Mouse (Mus musculus) c-Kit-positive CD71-negative TER-119-negative erythroid progenitor cells, embryonic 14.5 days (primary cell): ENCODE measurements at regions not wholly inside any gene's neighbourhood (a gene's known extent, or its start where the extent isn't known, plus 50 kb on each side); places are given as distances from the start of the nearest gene placed in this dataset.

Experiments
- DNase-seq: peaks from one replicate; pipeline ENCODE4 v3.0.0-alpha.2; 2013; ENCODE audit warnings: low read depth

DNA sequence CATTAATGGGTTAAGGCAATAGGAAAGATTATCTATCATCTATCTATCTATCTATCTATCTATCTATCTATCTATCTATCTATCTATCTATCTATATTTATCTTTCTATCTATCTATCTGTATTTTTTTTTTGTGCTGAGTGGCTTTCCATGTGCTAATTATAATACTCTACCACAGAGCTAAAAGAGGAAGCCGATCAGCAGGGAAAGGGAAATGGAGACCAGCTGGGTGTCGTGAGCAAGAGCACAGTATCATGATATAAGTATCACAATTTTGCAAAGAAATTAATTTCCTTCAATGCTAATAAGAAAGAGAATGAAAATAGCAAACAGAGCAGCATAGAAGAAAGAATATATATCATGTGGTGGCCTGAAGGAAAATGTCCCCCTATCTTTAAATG, 69.6 kb downstream of the Cldn1 start:
- DNase-seq, result no peak

DNA sequence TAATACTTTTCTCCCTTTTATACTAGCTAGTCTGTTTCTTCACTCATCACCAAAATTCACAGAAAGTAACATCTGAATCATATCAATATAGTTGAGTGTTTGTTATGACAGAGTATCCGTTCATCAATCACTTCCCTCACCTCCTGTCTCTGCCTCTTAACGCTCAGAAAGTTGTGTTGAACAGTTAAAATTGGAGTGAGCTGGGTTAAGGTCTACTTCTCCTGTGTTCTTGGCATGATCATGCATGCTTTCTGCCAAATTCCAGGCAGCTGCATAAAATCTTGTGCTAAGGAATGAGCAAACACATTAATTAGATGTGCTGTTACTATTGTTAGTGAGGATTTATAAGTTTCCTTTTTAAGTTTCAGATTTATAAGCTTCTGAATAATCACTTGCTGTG, 79.9 kb downstream of the Cldn1 start:
- no peak for DNase-seq

DNA sequence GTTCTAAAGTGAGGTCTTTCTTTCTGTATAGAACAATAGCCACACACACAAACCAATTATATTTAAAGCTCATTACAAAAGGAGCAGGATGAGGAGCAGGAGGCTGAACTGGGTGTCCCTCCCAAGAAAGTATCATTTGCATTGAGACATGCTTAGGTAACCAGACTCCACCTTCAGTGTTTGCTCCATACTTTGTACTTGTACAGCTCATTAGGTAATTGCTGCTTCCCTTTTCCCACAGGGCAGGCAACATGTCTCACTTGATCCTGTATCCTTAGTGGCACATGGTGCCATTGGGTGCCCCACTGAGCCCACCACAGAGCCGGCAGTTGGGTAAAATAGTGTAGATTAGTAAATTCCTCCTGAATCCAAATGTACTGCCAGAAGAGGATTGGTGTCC, 86.0 kb downstream of the Cldn1 start:
- no peak for DNase-seq

DNA sequence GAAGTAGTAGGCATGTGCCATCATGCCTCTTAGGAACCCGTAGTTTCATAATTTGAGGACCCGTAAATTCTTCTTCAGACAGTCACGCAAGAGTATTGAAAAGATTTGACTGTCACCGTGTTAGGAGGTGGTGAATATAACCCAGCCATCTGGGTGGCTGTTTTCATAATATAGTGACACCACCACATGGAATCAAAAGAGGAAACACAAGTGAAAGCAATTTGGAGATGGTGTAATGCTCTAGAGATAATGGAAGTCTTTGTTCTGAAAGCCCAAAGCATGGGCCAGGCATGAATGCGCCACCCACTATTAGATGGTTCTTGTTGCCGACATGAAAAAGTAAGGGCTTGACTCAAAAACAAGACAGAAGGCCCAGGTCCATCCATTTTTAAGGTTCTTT, 86.9 kb downstream of the Cldn1 start:
- no peak for DNase-seq

DNA sequence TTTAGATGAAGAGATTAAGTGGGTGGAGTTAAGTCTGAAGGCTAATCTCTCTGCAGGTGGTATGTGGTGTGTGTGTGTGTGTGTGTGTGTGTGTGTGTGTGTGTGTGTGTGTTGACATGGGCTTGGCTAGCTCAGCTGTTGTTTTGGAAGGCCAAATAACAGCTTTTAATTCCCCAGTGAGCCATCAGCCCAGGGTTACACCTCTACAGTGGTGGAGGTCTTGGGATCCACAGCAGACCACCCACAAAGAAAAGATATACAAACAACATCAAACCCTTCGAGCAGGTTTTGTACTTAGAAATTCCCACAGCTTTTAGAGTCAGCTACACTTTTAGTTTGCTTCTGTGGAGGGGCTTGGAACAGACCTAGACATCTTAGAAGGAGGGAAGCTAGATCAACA, 89.2 kb downstream of the Cldn1 start:
- no peak for DNase-seq

DNA sequence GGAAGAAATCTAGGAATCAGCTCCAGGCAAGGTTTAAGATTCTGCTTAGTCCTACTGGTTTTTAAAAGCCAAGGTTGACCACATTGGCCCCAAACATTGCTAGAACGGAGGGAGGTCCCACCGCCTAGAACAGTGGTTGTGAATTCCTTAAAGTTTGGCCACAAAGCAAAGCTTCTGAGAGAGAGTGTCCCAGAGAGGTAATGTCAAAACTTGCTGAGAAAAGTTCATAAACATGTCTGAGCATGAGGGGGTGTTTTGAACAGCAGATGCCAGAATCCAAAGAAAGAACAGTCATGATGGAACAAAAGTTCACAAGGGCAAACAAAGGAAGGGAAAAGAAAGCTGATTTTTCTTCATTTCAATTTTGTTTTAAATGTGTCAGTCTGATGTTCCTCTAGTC, 90.1 kb downstream of the Cldn1 start:
- DNase-seq, result no peak

DNA sequence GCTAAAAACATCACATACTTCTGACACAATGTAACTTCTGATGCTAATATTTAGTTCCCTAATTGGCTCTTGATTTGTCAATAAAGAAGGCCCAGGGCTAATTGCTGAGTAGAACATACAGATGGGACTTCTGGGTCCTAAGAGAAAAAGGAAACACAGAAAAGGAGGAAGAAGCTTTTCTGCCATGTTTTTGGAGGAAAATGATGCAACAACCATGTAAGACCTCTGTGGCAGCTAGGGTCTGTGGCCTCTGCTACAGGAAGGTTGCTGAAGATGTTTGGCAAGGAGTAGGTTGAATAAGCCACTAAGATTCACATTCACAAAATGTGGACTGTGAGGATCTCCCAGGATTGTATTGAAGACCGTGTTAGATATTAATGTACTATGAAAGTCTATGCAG, 94.9 kb downstream of the Cldn1 start:
- DNase-seq, result no peak

DNA sequence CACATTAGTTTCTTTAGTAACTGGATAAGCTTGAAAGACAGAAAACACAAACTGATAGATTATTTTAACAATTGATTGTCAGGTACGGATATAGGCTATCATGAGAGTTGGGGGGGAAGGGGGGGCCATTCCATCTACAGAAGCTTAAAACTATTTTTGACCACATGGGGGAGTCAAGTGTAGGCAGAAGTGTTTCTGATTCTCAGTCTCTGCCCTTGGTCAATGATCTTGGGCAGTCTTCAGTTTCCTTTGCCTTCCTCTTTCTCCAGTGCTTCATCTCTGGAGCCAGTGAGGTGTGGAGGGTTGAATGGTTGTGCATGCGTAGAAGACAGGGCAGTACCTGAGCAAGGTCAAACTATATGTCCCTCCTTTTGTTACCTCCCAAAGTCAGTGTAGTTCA, 118.8 kb downstream of the Cldn1 start:
- DNase-seq, result peak; percentile 7

DNA sequence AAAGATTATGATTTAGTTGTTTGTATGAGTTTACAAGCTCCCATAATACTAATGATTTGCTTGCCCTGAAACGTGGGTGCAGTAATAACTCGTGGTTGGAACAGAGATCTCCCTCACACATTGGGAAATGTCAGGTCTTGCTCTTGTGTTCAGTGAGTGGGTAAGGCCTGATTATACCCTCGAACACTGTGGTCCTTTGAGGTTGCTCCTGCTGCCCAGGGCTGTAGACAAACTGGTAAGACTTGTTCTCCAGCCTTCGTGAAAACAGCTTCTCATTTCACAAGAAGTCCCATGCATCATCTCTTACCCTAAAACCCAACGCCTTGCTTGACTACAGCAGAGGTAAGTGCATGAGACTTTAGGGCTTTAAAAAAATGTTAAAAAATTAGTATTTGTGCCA, 119.9 kb downstream of the Cldn1 start:
- no peak for DNase-seq

DNA sequence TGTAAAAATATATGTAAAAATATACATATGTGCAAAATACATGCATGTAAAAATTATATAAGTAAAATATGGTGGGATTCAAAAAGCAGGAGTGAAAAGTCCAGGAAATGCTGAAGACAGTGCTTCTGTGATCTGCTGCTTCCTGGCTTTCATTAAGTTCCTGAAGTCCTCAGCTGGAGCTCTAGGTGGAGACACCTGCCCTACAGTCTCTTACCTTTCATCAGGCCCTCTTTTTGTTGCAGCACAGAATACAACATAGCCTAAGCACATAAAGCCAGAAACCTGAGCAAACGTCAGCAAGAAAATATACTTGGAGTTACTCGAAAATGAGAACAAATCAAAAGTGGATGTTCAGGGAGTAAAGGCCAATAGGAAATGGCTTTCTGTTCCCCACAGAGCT, 120.6 kb downstream of the Cldn1 start:
- DNase-seq, result no peak

DNA sequence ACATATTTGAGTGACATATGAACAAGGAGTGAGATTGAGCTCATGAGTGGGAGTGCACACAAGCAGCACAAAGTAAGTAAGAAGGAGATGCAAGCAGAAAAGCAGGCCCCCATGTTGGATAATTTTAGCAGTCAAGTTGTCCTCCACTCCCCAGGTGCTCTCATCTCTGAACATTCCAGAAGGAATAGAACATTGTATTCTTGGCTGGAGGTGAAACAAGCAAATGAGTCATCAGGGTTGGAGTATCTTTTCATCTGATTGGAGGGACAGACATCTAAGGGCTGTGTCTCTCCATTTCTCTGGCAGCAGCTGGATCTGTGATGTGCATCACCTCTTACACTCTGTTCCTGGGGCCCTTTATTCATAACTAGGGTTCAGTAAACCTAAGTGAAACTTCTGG, 122.7 kb downstream of the Cldn1 start:
- DNase-seq, result no peak

DNA sequence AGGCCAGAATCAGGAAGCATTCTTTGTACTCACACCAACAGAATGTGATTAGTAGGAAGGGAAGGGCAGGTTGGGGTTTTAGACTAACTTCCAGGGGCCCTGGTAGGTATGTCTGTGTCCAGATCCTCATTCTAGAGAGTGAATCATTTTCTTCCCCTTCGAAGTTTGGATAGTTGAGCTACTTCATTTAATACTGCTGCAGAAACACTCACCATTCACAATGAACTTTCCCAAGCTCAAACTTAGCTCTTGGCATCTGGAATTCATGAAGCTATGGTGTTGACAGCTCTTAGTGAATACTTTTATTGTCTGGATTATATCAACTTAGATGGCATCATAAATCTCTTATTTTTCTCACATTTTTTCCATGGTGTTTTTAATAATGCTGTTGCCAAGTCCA, 123.7 kb downstream of the Cldn1 start:
- DNase-seq, result no peak

DNA sequence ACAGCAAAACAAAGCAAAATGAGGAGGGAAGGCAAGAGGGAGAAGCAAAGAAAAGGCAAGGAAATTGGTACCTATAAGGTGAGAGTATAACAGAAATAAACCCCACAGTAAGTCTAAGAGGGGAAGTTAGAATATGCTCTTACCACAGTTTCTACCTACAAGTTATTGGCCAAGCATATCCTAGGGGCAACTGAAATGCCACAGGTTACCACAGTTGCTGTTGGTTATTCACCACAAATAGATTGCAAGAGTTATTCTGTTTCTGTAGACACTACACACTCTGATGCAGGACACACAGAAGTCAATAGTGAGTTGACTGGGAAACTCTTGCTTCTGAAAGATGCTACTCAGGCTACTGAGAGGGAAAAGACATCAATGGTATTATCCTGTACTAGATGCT, 129.7 kb upstream of the P3h2 start:
- no peak for DNase-seq

DNA sequence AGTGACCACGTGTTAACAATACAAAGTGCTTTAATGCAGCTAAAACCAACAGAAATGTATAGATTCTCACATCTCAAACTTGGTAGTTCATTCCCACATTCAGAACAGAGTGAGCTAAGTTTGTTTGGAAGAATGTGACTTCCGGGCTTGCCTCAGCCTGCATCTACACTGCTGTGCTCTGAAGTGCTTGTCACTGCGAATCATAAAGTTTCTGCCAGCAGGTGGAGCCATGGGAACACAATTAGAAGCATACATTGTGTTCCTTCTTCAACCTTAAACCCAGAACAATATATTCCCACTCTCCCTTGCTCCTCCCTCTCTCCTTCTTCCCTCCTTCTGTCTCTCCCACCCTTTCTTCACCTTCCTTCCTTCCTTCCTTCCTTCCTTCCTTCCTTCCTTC, 128.5 kb upstream of the P3h2 start:
- peak; percentile 66 for DNase-seq

DNA sequence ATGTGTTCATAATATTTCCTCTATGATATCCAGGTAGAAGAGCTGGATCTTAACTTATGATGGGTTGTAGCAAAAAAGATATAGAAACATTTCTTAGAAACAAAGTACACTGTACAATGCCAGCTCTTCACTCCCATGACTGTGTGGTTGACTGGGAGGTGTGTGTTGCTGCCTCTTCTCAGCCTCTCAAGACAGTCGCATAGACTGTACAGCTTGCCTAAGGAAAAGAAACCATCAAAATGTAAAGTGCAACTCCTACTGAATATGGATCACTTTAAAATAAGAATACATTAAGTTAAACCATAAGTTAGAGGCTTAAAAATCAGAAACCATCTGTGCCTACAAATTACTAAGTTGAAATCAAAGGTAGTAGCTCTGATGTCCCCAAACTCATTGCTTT, 125.5 kb upstream of the P3h2 start:
- no peak for DNase-seq

DNA sequence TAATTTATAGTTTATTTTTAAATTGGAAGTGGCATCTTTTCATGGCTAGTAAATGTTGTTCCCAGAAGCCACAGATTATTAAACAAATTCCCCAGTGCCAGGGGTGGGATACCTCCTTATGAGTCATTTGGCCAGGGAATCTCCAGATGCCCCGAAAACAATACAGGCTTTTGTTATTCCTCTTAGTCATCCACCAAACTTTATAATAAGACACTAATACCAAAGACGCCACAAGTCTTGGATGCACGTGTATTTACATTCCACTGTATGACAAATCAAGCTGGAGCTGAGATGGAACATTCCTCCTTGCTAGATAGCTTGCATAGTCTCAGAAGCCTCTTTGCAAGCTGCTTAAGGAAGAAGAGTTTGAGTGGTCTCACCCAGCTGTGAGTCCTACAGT, 105.8 kb upstream of the P3h2 start:
- DNase-seq, result no peak

DNA sequence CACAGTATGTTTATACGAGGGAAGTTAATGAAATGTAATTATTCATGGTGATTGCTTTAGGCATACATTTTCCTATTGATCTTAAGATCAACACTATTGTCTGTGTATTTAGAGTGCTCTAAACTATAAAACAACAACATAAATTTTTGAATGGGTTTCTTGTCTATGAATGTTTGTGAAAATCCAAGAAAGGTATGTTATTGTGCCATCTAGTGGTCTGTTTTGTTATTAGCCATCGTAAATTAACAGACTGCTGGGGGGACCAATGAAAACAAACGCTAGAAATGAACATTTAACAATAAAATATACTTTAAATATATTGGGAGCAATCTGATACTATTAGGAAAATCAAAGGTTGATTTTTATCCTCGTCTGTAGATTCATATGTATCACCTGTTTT, 93.5 kb upstream of the P3h2 start:
- DNase-seq, result no peak

DNA sequence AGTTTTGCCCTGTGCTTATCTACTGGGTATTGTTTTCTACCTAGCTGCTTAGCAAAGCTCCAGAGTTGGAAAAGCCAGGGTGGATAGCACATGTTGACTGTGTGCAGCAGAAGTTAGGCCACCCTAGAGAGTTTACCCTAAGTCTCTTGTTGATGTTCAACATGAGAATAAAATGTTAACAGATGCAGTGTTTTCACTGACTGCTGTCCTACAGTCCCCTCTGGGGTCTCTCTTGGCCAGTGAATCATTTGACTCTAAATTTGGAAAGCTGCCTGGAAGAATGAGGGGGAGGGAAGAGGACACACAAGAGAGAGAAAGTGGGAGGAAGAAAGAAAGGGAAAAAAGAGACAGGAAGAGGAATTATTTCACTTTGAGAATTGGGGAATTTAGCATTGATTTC, 90.8 kb upstream of the P3h2 start:
- DNase-seq, result no peak

DNA sequence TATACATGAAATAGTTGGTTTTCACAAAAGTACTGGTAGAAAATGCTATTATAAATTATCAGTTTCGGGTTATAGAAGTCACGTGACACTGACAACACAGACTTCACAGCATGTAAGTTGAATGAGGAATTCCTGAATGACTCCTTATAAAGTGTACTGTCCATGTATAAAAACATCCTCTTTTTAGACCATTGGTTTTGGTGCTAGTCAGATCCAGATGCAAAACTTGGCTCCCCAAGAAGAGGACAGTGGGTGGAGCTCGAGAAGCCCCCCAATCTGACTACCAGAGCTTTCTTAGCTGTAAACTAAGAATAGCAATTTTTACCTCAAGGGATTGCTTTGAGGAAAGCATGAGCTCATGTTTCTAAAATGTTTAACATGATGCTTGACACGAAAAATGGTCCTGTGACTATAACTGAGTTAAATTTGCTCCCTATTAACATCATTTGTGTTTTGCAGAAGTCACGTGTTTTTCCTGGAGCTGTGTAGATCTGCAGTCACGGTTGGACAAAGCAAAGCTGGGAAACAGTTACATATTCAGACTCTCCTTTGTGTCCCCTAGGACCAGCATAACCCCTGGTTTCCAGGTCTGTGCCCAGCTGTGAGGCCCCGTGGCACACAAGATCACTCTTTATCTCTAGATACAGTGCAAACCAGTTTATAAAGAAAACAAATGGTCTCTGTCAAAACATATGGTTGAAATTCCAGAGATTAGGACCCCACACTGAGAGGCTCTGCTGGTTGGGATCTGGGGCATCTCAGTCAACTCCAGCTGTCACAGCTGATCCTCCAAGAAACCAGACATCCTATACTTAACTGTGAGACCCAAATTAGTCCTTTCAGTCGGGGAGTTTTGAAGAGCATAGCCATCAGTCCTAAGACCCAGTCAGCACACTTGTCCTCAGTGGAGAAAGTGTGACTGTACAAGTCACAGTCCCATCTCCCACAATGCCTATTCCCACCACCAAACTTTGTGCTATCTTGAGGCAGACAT, 80.0 kb upstream of the P3h2 start:
- DNase-seq, result no peak

DNA sequence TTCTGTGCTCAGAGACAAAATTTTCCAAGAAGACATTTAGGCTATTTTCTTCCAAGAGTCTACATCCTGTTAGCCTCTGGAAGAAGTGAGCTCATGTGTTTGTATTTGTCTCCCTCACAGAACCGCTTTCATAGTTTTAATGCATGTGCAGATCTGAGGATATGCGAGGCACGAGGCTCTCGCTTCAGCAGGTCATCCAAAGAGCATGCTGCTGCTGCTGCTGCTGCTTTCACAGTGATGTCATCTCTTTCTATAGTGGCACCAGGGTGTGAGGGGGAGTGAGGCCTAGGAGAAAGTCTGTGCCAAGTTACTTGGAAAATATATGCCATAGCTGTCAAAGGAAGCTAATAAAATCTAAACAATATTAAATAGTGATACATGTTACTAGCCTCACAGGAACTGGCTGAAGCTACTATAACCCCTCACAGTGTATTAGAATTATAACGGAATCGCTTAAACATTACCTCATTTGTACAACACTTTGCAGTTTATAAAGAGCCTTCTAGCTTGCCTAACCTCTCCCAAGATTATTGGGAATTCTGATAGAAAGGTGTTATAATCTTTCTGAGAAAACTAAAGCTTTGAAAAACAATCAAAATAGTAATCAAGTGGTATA, 79.2 kb upstream of the P3h2 start:
- DNase-seq, result no peak

DNA sequence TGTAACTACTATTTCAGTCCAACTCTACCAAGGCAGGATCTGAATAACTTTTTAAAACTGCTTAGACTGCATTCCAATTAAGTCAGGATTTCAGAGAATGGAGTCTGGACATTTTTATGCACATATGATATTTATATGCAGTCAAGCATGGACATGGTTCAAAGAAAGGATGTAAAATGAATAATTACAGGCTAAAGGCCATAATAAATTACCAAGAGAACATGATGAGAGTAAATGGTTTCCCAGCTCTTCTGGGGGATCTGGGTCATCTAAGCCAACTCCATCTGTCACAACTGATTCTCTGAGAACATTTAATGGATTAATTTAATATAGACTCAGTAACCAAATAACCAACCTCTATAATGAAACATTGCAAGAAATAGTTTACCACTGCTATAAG, 77.9 kb upstream of the P3h2 start:
- no peak for DNase-seq

DNA sequence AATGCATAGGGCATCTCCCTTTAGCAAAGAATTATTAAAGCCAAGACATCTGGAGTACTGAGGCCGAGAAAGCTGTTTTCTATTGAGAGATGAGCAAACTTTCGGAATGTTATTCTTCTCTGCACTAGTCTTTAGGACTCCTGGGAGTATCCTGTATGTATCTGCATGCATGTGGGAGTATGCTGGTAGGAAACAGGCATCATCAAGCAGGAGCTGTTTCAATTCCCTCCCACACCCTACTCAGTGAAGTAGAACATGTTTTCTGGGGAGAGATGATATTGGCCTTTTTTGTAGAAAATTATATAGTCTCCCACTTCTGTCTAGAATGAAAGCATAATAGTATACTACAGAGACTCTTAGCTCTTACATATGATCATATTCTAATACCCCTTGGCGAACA, 76.1 kb upstream of the P3h2 start:
- no peak for DNase-seq

DNA sequence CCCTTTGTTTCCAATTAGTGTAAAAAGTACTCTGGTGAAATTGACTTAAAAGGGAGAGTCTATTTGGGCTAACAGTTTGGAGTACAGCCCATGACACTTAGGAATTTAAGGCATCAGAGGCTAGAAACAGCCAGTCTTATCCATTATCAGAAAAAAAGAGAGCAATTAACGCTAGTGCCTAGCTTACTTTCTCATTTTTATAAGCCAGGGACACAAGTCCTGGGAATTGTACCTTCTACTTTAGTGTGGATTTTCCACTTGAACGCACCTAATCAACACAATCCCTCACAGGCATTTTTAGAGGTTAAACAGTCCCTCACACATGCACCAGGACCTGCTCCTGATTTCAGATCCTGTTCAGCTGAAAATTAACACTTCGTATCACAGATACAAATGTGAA, 65.9 kb upstream of the P3h2 start:
- no peak for DNase-seq

DNA sequence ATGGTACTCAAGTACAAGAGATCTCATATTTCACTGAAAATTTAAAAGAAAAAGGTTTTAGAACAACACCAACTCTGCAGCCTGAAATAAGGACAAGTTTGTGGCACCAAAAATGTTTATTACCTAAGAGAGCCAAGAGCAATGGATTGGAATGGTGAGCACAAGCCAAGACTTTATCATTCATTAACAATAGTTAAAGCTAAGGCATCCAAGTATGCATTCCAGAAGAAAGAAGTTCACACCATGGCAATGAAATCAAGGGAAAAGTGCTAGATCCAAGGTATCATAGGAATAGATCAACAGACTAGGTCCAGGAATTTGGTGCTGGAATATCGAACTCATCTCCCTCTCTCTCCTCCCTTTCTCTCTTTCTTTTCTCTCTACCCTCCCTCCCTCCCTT, 63.8 kb upstream of the P3h2 start:
- no peak for DNase-seq
